Comparison of ENCODE assay signal across 9 mouse cellular contexts in the genomic region with DNA sequence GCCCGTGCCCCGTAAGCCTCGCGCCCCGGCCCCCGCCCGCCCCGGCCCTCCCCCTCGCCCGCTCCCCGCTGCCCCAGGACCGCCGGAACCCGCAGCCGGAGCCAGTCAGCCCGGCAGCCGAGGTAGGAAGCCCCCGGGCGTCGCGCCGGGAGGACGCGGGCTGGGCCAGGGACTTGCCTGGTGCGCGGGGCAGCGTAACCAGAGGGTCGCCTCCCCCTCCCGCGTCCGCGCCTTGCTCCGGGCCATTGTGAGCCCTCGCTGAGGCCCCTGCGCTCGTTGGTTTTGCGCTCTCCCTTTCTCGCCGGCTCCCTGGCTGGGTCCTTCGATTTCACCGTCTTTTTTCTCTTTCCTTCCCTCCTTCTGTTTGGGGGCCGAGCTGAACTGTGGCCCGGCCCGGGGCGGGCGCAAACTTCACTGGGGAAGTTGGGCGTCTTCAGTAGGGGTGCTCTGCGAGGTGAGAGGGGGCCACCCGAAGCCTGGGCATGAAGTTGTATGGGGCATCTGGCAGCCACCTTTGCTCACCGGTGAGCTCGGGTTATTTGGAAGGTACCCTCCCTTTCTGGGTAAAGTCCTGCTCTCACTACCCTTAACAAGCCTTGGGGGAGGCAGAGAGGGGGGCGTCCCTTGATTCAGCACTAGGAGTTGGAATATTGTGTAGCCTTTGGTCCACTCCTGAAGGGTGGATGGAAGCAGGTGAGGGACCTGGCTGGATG. TPM values are rescaled to one million over a fixed set of nuclear protein-coding genes. Genes with fewer than 3 reads are reported as not detected.
DNase-seq lines count a peak whose midpoint lies in the region; ATAC-seq and TF ChIP-seq lines count a peak whose summit lies in the region.
"Had no signal": no experiment of that assay in that cellular context is flagged by ENCODE, and none has a peak within 500 bp of the region (broad histone marks: within the 10 kb centered on the region; RNA-seq: fewer than 3 reads in every experiment).

No protein-coding gene starts in this region.

- no peaks in the 10 kb centered on the region for H3K9me3 ChIP-seq in heart, embryonic 11.5 days (replicated peaks; ENCODE audit: control insufficient read depth, low read length)
- no peaks in the 10 kb centered on the region for H3K9me3 ChIP-seq in hindbrain, embryonic 12.5 days (replicated peaks)

- H3K27ac ChIP-seq in heart, embryonic 11.5 days (ENCODE audit: low read depth, low read length) = peak overlapping the region; percentile 95
- H3K27ac ChIP-seq in cortical plate, adult 2 months (ENCODE audit: insufficient read depth, low read length) = no peak overlapping the region; the same call in 1 of the 2 replicates
- peak overlapping the region; percentile 94 for H3K27ac ChIP-seq in hindbrain, embryonic 12.5 days

- peak; percentile 3; the same call in 1 of the 2 replicates for ATAC-seq in heart, embryonic 11.5 days (replicated peaks; ENCODE audit: insufficient number of reproducible peaks, low FRiP score, low TSS enrichment)
- ATAC-seq in CD4-positive, CD25-positive, alpha-beta regulatory T cell, adult 4 months = peak; percentile 51
- peak; percentile 38 for ATAC-seq in hindbrain, embryonic 12.5 days (ENCODE audit: low FRiP score)
- peak; percentile 34 for ATAC-seq in megakaryocyte, adult 5-6 weeks (ENCODE audit: poor library complexity, severe bottlenecking)

- no peaks in the 10 kb centered on the region for H3K27me3 ChIP-seq in heart, embryonic 11.5 days (ENCODE audit: control insufficient read depth, insufficient read depth, low read length)
- H3K27me3 ChIP-seq in hindbrain, embryonic 12.5 days = no peaks in the 10 kb centered on the region

- no peak for DNase-seq in heart, adult 11 months
- no peak for DNase-seq in adrenal gland, postnatal 4 days (ENCODE audit: low spot score in 2 of 2)
- DNase-seq in adrenal gland, adult 8-10 months = no peak

- TF ChIP-seq CTCF in cortical plate, adult 2 months (IDR thresholded peaks at IDR 0.05; ENCODE audit: extremely low read depth, insufficient read depth, low read length) = no peak

- 1% methylated on average over 36 of the region's 52 CpGs for WGBS in heart, embryonic 11.5 days (ENCODE audit: insufficient replicate concordance)
- WGBS in hindbrain, embryonic 12.5 days = under 1% methylated on average over 34 of the region's 52 CpGs

- TF ChIP-seq POLR2A in cortical plate, adult 2 months (IDR thresholded peaks at IDR 0.05; ENCODE audit: extremely low read depth, insufficient read depth, low read length) = no peak

- H3K36me3 ChIP-seq in heart, embryonic 11.5 days (ENCODE audit: control insufficient read depth, insufficient read depth, low read length) = peaks cover 5% of the 10 kb centered on the region
- H3K36me3 ChIP-seq in hindbrain, embryonic 12.5 days = peaks cover 6% of the 10 kb centered on the region

- H3K4me1 ChIP-seq in heart, embryonic 11.5 days (ENCODE audit: control insufficient read depth, insufficient read depth, low read length) = peaks cover 61% of the 10 kb centered on the region
- peaks cover 3% of the 10 kb centered on the region; the same call in 1 of the 2 replicates for H3K4me1 ChIP-seq in cortical plate, adult 2 months (ENCODE audit: control insufficient read depth, insufficient read depth, low read length)
- H3K4me1 ChIP-seq in hindbrain, embryonic 12.5 days = peaks cover 65% of the 10 kb centered on the region

- peak overlapping the region; percentile 98 for H3K4me2 ChIP-seq in heart, embryonic 11.5 days
- H3K4me2 ChIP-seq in hindbrain, embryonic 12.5 days (replicated peaks) = peak overlapping the region; percentile 99

- H3K9ac ChIP-seq in heart, embryonic 11.5 days (ENCODE audit: low read depth, low read length) = peak overlapping the region; percentile 95
- H3K9ac ChIP-seq in hindbrain, embryonic 12.5 days = peak overlapping the region; percentile 92

- H3K4me3 ChIP-seq in heart, embryonic 11.5 days (ENCODE audit: low read depth, low read length) = peak overlapping the region; percentile 91
- H3K4me3 ChIP-seq in cortical plate, adult 2 months (ENCODE audit: insufficient read depth, low read length) = peak overlapping the region; percentile 62
- H3K4me3 ChIP-seq in hindbrain, embryonic 12.5 days = peak overlapping the region; percentile 68

RNA-seq across cellular contexts. Expression of a gene that starts 0.5 kb away (rescaled TPM):
- 19.3 and 23.3 TPM in 2 replicates for polyA plus RNA-seq in heart, embryonic 11.5 days (2014; fragmentation: Nextera tagmentation; extraction: Ambion mirVana)
- polyA plus RNA-seq in CD4-positive, CD25-positive, alpha-beta regulatory T cell, adult 4 months (2017; shearing (Covaris generic)) = under 1 TPM in 1 of 2 experiments, not detected in 1; 0.73 TPM
- 17.3 and 22.1 TPM in 2 replicates for polyA plus RNA-seq in cortical plate, adult 2 months (2012; rRNA removed)
- 34.0 and 34.3 TPM in 2 replicates for polyA plus RNA-seq in hindbrain, embryonic 12.5 days (2016; fragmentation: Nextera tagmentation; extraction: Ambion mirVana)
- total RNA-seq in megakaryocyte, adult 5-6 weeks (2015) = 0.80 TPM in 2 replicates
- 0.28 and 0.51 TPM in 2 replicates for total RNA-seq in megakaryocyte, adult 5-6 weeks (2017)
- total RNA-seq in adrenal gland, postnatal 4 days (2021) = 10 to 100 TPM; 66.0 to 77.7 TPM
- 10 to 100 TPM; 14.6 to 28.9 (median 23.8) TPM for total RNA-seq in adrenal gland, adult 8-10 months (2022)
- total RNA-seq: neutrophil, adult 5-6 weeks had no signal

RNA-seq across cellular contexts. Expression of a gene that starts 29.8 kb away (rescaled TPM):
- polyA plus RNA-seq in heart, embryonic 11.5 days (2014; fragmentation: Nextera tagmentation; extraction: Ambion mirVana) = 119 and 134 TPM in 2 replicates
- polyA plus RNA-seq in CD4-positive, CD25-positive, alpha-beta regulatory T cell, adult 4 months (2017; shearing (Covaris generic)) = 10 to 100 TPM; 35.7 TPM
- 99.3 and 101 TPM in 2 replicates for polyA plus RNA-seq in cortical plate, adult 2 months (2012; rRNA removed)
- 112 and 119 TPM in 2 replicates for polyA plus RNA-seq in hindbrain, embryonic 12.5 days (2016; fragmentation: Nextera tagmentation; extraction: Ambion mirVana)
- 30.8 and 42.8 TPM in 2 replicates for total RNA-seq in megakaryocyte, adult 5-6 weeks (2015)
- 18.1 and 24.3 TPM in 2 replicates for total RNA-seq in megakaryocyte, adult 5-6 weeks (2017)
- total RNA-seq in adrenal gland, postnatal 4 days (2021) = 10 to 100 TPM; 68.8 to 72.6 TPM
- total RNA-seq in adrenal gland, adult 8-10 months (2022) = 100 to 1,000 TPM in 2 of 4 experiments, 10 to 100 TPM in 2; 81.7 to 124 (median 102) TPM

RNA-seq across cellular contexts. Expression of a gene that starts 35.3 kb away (rescaled TPM):
- polyA plus RNA-seq in heart, embryonic 11.5 days (2014; fragmentation: Nextera tagmentation; extraction: Ambion mirVana) = 7.3 and 9.4 TPM in 2 replicates
- 1 to 10 TPM; 6.5 to 7.3 TPM for polyA plus RNA-seq in CD4-positive, CD25-positive, alpha-beta regulatory T cell, adult 4 months (2017; shearing (Covaris generic))
- 3.9 and 5.0 TPM in 2 replicates for polyA plus RNA-seq in cortical plate, adult 2 months (2012; rRNA removed)
- polyA plus RNA-seq in hindbrain, embryonic 12.5 days (2016; fragmentation: Nextera tagmentation; extraction: Ambion mirVana) = 13.1 and 13.8 TPM in 2 replicates
- 10.1 and 11.1 TPM in 2 replicates for total RNA-seq in megakaryocyte, adult 5-6 weeks (2015)
- total RNA-seq in megakaryocyte, adult 5-6 weeks (2017) = 12.6 and 12.8 TPM in 2 replicates
- total RNA-seq in adrenal gland, postnatal 4 days (2021) = 10 to 100 TPM; 16.6 to 19.2 TPM
- total RNA-seq in adrenal gland, adult 8-10 months (2022) = 10 to 100 TPM in 1 of 4 experiments, 1 to 10 TPM in 3; 6.1 to 10.8 (median 7.6) TPM

RNA-seq across cellular contexts. Expression of a gene that starts 44.8 kb away (rescaled TPM):
- polyA plus RNA-seq in heart, embryonic 11.5 days (2014; fragmentation: Nextera tagmentation; extraction: Ambion mirVana) = 9.5 and 10.6 TPM in 2 replicates
- polyA plus RNA-seq in CD4-positive, CD25-positive, alpha-beta regulatory T cell, adult 4 months (2017; shearing (Covaris generic)) = 1 to 10 TPM; 2.2 to 2.9 TPM
- polyA plus RNA-seq in cortical plate, adult 2 months (2012; rRNA removed) = 10.1 and 11.2 TPM in 2 replicates
- 16.3 and 18.0 TPM in 2 replicates for polyA plus RNA-seq in hindbrain, embryonic 12.5 days (2016; fragmentation: Nextera tagmentation; extraction: Ambion mirVana)
- not detected in 2 replicates for total RNA-seq in megakaryocyte, adult 5-6 weeks (2015)
- 0.12 TPM in 1 of 2 replicates, not detected in the other for total RNA-seq in megakaryocyte, adult 5-6 weeks (2017)
- 10 to 100 TPM; 15.7 to 18.8 TPM for total RNA-seq in adrenal gland, postnatal 4 days (2021)
- total RNA-seq in adrenal gland, adult 8-10 months (2022) = 10 to 100 TPM; 10.1 to 16.9 (median 11.1) TPM

RNA-seq across cellular contexts. Expression of a gene that starts 44.8 kb away (rescaled TPM):
- polyA plus RNA-seq in heart, embryonic 11.5 days (2014; fragmentation: Nextera tagmentation; extraction: Ambion mirVana) = 63.6 and 72.6 TPM in 2 replicates
- polyA plus RNA-seq in CD4-positive, CD25-positive, alpha-beta regulatory T cell, adult 4 months (2017; shearing (Covaris generic)) = 10 to 100 TPM; 24.4 to 29.0 TPM
- polyA plus RNA-seq in cortical plate, adult 2 months (2012; rRNA removed) = 48.8 and 50.6 TPM in 2 replicates
- polyA plus RNA-seq in hindbrain, embryonic 12.5 days (2016; fragmentation: Nextera tagmentation; extraction: Ambion mirVana) = 56.2 and 56.9 TPM in 2 replicates
- total RNA-seq in megakaryocyte, adult 5-6 weeks (2015) = 10.1 and 11.9 TPM in 2 replicates
- 26.1 and 27.8 TPM in 2 replicates for total RNA-seq in megakaryocyte, adult 5-6 weeks (2017)
- total RNA-seq in adrenal gland, postnatal 4 days (2021) = 10 to 100 TPM; 78.6 to 83.5 TPM
- 100 to 1,000 TPM; 107 to 132 (median 117) TPM for total RNA-seq in adrenal gland, adult 8-10 months (2022)

Comparison
In these comparisons a context has a peak if more than half of its experiments do, and no peak if none do; other contexts are left out.
1. RNA of a gene that starts 0.5 kb away (polyA plus RNA-seq): 34.0 to 34.3 TPM in hindbrain, embryonic 12.5 days, 19.3 to 23.3 TPM in heart, embryonic 11.5 days and 17.3 to 22.1 TPM in cortical plate, adult 2 months; 0.73 TPM in CD4-positive, CD25-positive, alpha-beta regulatory T cell, adult 4 months; every median in the first group is over 10 times any median in the second.
2. Peak in every context shown above with its lines, with median percentiles within 50 percentile points of each other: ATAC-seq and H3K4me3 ChIP-seq.